Mouse (Mus musculus) CD4-positive, CD25-positive, alpha-beta regulatory T cell, adult 4 months (primary cell): Measurements from ENCODE around the gene Farsa. TPM values are rescaled to one million over a fixed set of nuclear protein-coding genes. Genes with fewer than 3 reads are reported as not detected.
"Not testable (repeated sequence)": the region's sequence is repeated elsewhere in the genome, so short reads cannot be mapped to it uniquely, and the experiment has no call there.

Experiments used
- ATAC-seq: one replicate; pipeline ENCODE4 v1.8.0; 2017
- polyA plus RNA-seq, 2 experiments: library from polyadenylated mRNA; unstranded; fragments of 100-300 nt; shearing (Covaris generic); gene quantifications; one replicate each; pipeline ENCODE4 v1.2.1; 2017

Gene Farsa
- 100 to 1,000 TPM in 1 of 2 experiments, 10 to 100 TPM in 1; 67.4 to 122 TPM for polyA plus RNA-seq

DNA sequence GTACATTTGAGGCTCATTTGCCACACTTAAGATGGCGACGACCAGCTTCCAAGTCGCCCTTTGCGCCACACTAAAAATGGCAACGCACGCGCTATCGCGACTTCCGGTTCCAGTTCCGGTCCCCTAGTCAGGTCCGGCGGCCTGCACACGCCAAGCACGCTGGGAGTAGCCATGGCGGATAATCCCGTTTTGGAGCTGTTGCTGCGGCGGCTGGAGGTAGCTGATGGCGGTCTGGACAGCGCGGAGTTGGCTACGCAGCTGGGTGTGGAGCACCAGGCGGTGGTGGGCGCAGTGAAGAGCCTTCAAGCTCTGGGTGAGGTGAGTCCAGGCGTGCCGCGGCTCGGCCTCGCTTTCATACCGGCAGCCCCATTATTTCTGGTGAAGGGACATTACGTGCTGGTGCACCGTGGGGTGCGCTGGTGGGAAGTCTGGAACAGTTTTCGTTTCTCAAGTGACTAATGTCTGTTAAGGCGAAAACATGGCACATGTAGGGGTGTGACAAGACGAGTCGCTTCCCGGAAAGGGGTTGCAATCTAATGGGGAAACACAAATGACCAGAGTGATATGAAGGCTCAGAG is at the start of gene Farsa:
Farsa (plus strand) TSS at position 126 of the 578 bp plus-strand sequence.
- ATAC-seq = peak; percentile 99

DNA sequence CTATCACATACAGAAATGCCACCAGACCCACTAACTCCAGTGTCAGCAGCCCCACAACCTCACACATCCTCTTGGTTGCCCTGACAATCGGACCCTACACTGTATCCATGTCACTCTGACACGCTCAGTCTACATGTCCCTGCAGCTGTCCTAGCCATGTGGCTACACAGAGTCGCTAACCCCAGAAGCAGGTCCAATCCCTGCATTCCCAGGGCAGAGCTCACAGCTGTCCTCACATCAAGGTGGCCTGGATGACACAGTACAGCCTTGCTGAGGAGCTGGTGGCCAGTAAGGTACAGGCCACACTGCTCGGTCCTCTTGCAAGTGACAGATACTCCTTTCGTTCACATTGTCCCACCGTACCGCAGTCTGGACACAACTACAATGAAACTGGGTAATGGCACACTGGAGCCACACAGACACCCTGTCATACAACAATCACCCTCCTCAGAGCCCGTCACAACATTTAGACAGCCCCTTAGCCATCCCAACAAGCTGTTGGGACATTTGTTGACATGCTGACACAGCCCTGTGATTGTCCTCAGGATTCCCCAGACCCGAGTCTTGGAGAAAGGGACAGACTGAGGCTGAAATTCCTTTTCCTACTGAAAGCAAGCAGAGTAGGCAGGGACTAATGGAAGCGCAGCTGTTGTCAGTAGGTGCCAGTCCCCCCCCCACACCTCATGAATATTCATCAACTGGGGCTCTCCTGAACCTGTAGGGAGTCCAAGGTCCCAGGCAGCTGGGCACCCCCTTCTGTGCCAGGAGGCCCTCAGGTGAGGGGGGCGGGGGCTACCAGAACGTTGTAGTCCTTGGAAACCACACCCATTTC is 47.5 kb upstream of the Farsa start:
- ATAC-seq = no peak

DNA sequence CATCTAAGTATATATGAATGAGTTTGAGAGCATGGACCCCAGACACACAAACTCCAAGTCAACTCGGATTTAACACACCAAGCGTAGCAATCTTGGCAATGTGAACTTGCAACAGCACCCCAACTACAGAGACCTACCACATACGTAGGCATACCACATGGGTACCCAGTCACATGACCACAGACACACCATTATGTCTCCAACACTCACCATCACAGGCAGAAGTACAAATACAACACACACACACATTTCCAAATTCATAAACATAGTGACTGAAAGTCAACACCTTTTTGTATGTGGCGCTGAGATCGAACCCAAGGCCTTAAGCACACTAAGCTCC is 46.9 kb upstream of the Farsa start:
- no peak for ATAC-seq

DNA sequence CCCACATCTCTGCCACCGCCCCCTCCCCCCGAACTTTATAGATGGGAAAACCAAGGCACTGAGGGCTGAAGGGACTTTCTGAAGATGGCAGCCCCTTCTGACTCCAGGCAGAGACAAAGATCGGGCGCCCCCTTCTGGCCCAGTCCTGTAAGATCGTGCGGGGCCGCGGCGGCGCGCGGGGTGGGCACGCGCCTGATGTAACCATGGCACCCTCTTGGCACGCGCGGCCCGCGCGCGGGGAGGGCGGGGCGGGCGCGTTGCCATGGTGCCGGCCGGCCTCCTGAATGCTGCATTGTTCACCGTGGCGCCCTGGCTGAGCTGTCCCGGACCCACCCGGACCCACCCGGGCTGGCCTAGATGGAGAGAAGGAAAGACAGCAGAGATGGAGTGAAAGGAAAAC is 45.9 kb upstream of the Farsa start:
- ATAC-seq = peak; percentile 33

DNA sequence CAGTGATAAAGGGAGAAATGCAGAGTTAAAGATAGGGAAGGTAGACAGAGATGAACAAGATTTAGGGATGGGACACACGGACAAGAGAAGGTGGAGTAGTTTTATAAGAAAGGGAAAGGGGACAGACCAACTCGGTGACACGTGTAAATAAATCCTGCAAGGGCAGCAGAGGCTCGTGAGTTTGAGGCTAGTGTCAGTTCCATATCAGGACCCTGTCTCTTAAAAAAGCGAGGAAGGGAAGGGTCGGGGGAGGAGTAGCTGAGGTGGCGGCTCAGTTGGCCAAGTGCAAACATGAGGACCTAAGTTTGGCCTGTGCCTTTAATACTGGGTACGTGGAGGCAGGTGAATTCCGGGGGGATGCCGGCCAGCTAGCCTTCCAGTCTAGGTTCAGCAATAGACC is 45.5 kb upstream of the Farsa start:
- ATAC-seq = no peak

DNA sequence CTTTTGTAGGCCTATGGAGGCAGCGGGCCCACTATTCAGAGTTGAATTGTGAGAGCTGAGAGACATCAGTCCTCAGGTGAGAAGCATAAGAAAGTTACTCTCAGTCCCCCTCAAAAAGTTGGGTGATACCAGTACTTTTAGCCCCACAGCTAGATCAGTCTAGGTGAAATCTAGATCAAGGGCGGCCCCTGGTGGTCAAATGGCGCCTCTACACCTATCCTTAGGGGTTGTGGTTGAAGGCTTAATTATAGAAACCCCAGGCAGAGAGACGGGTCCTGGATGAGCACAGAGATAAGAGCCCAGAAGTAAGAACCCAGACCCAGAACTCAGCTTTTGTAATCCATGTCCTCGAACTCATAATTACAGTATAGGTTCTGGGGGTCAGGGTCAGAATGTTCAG is 43.7 kb upstream of the Farsa start:
- peak; percentile 80 for ATAC-seq

DNA sequence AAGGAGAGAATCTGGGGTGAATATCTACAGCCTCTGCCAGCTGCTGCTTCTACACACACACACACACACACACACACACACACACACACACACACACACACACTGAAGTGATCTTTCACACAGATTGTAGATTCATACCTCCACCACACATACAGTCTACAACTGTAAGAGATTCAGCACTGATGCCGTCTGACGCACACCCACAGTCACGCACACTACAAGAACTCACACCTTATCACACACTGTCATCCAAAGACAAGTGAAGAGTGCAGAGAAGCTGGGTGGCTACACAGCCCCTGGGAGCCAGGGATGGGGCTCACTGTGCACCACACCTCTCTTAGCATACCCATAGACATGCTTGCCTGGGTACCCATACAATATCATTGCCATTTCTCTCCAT is 43.0 kb upstream of the Farsa start:
- no peak for ATAC-seq

DNA sequence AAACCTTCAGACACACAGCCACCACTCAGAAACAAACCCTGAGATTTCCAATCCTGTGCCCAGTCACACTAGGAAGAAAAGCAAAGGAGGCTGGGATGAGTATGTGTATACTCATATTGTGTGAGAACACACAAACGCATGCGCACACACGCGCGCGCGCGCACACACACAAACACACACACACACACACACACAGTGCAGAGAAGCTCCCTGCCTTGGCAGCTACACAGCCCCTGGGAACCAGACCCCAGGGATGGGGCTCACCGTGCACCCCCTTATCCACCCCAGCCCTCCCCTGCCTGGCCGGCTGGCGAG is 42.6 kb upstream of the Farsa start:
- ATAC-seq = no peak

DNA sequence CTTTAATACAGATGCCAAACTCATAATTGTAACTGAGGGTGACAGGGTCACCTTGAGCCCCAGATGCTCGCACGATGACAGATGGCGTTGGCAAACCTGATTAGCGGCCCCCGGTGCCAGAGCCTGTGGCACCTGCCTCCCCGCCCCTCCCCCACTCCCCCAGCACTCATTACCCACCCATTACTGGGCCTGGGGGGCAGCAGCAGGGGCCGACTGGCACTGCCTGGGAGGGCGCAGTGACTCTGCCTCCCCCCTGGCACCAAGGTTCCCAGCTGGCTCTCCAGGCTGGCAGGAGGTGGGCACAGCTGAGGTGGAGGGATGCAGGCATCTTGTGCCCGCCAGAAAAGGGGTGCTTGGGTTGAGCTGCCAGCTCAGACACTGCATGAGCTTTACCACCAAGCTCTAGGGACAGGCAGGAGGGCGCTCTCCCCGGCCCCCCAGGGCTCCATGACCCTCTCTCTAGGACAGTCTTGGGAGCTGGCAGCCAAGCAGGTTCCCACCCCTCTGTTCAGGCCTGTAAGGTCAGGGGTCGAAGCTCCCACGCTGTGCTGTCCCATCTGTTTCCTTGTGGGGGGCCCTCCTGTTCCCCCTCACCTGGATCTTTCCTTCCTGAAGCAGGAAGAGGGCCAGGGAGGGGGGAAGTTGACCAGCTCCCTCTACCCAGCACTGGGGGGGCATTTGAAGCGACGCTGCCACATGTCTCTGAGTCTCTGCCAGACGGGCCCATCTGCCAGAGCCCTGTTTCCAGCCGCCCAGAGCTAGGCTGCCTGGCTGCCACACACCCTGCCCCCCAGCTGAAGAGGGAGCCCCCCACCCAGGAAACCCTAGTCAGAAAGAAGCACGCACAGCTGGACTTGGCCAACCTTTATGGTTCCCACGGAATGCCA is 42.0 kb upstream of the Farsa start:
- ATAC-seq = no peak

DNA sequence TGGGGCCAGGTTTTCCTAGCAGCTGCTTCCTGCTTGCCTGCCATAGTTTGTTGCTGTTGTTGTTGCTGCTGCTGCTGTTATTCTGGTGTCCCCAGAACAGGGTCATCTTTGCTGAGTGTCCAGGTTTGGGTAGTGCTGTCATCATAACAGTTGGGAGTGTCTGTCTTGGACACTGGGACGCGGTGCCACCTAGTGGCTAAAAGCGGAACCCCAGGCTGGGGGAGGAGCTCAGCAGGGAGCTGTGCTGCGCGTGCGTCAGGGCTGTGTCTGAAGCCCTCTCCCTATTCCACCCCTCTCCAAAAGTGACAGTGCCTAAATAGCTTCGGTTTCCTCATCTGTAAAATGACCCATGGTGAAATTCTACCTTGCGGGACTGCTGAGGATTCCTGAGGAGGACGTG is 41.2 kb upstream of the Farsa start:
- peak; percentile 87 for ATAC-seq

DNA sequence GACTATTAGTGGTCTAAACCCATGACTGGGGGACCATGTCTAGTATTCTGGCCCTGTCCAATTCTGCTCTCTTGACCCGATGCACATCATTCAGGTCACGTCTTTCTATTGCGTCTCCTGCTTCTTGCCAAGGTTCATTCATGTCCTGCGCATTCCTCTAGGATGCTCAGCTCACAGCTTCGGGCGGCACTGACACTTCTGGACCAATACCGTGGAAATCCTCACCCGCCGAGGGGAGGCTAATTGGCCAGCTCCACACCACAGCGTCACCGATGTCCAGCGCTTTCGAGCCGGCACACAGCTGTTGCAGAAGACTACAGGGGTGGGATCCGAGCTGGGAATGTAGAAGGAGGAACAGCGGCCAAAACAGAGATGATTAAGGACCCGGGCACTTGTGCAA is 40.7 kb upstream of the Farsa start:
- ATAC-seq = no peak

DNA sequence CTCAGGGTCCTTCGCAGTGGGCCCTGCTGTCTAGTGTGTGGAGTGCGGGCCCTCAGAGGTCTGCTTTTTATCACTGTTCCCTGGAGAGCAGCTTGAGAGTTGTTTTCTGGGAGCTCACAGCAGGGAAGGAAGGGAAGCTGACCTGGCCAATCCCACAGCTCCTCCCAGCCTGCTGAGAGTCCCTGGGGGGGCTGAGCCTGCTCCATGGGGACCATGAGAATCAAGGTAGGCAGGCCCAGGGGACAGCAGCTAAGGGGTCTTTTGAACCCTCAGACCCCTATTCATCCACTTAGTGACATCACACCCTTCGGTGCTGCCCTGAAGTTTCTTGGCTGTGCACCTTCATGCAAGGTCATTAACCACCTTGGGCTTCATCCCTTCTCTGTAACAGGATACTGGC is 34.1 kb upstream of the Farsa start, which contains the start of gene Dand5:
Dand5 (minus strand) TSS at position 101 of the 400 bp plus-strand sequence.
- no peak for ATAC-seq

DNA sequence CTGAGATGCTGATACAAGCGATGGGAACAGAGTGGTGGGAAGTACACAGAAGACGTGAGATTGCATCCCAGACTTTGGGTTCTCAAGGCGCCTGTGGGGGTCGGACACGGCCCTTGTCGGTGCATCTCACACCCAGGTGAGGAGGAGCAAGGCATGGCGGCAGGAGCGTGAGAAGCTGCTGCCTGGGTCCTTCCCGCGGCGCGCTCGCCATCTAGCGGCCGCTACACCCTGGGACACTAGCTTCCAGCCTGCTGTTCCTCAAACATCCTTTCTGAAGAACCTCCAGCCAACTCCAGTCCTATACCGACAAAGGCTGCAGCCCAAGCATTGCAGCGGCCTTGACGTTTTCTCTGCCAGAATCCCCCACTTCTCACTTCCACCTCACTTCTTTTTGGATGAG is 33.1 kb upstream of the Farsa start:
- peak; percentile 79 for ATAC-seq

DNA sequence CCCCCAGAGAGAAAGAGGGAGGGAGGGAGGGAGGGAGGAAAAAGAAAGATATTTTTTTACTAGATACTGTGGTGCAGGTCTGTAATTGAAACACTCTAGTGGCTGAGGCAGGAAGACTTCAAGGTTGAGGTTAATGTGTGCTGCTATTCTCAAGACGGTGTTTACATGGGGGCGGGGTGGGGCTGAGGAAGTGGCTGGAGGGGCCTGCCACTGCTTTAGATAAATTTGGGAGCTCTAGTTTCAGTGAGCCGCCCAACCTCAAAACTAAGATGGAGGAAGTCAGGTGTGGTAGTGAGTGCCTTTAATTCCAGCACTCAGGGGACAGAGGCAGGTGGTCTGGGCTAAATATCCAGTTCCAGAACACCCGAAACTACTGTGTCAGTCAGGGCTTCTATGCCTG is 31.2 kb upstream of the Farsa start:
- ATAC-seq = peak; percentile 84

DNA sequence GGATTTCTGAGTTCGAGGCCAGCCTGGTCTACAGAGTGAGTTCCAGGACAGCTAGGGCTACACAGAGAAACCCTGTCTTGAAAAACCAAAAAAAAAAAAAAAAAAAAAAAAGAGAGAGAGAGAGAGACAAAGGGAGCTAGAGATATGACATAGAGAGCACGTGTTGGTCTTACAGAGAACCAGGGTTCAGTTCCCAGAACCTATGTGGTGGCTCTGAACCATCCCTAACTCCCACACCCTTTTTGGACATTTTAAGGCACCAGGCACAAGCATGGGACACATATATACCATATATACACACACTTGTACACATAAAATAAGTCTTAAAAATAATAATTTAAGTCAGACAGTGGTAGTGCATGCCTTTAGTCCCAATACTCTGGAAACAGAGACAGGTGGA is 30.3 kb upstream of the Farsa start:
- ATAC-seq = not testable (repeated sequence)

DNA sequence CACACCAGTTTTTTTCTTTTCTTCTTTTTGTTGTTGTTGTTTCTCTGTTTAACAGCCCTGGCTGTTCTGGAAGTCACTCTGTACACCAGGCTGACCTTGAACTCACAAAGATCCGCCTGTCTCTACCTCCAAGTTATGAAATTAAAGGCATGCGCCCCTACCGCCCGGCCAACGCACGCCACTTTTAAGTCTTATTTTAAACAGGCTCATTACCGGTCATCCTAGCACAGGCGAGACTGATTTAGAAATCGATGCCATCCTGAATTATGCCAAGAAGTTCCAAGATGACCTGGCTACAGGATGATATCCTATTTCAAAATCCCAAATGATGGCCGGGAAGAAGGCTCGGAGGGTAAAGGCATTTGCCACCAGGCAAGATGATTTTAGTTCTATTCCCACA is 25.3 kb upstream of the Farsa start, which contains the start of gene Gadd45gip1:
Gadd45gip1 (plus strand) TSS at position 33 of the 400 bp plus-strand sequence.
- peak; percentile 79 for ATAC-seq

DNA sequence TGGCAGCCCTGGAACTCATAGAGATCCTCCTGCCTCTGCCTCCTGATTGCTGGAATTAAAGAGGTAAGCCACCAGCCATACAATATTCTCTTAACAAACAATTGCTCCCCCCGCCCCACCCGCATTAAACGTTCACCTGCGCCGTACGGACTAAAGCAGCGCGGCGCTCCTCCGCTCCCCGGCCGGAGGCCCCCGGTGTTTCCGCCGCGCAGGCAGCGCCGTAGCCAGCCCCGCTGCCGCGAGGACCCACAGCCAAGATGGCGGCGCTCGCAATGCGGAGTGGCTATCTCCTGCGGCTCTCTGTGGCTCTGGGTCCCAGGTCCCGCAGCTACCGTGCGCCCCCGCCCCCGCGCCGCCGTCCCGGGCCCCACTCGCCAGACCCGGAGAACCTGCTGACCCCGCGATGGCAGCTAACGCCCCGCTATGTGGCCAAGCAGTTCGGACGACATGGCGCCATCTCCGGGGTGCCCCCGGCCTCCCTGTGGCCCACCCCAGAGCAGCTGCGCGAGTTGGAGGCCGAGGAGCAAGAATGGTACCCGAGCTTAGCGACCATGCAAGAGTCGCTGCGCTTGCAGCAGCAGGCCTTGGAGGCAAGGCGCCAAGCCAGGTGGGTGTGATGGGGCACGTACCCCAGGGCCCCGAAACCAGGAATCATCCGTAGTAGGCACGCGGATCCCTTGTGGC is 24.6 kb upstream of the Farsa start:
- peak; percentile 84 for ATAC-seq

DNA sequence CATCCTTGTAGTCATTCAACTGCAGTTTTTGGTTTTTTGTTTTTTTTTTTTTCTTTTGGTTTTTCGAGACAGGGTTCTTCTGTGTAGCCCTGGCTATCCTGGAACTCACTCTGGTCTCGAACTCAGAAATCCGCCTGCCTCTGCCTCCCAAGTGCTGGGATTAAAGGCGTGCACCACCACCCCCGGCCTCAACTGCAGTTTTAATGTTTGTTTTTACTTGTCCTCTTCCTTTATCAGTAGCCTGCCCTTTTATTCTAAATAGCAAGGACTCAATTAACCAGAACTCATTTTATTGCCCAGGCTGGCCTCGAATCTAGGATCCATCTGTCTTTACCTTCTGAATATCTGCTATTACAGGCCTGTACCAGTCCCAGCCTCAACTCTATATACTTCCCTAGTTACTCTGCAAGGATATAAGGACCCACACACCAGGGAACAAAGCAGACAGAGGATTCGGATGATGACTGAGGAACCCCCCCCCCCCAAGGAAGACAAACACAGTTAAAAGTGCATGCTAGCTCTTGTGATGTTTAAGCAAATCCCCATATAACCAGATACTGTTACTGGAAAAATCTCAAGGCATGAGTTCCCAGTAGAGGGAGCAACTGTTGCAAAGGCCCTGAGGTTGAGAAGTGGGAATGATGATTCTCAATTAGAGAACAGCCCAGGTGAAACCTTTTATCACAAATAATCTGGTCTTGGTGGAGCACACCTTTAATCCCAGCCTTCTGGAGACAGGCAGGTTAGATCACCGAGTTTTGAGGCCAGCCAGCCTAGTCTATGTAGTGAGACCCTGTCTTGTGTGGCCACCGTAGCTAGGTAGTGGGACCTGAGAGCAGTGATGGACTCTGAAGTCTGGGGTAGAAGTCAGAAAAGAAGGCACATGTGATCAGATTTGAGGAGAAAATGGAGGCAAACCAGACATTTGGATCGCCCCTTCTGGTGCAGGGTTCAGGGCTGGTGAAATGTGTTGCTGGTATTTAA is 23.7 kb upstream of the Farsa start:
- no peak for ATAC-seq

DNA sequence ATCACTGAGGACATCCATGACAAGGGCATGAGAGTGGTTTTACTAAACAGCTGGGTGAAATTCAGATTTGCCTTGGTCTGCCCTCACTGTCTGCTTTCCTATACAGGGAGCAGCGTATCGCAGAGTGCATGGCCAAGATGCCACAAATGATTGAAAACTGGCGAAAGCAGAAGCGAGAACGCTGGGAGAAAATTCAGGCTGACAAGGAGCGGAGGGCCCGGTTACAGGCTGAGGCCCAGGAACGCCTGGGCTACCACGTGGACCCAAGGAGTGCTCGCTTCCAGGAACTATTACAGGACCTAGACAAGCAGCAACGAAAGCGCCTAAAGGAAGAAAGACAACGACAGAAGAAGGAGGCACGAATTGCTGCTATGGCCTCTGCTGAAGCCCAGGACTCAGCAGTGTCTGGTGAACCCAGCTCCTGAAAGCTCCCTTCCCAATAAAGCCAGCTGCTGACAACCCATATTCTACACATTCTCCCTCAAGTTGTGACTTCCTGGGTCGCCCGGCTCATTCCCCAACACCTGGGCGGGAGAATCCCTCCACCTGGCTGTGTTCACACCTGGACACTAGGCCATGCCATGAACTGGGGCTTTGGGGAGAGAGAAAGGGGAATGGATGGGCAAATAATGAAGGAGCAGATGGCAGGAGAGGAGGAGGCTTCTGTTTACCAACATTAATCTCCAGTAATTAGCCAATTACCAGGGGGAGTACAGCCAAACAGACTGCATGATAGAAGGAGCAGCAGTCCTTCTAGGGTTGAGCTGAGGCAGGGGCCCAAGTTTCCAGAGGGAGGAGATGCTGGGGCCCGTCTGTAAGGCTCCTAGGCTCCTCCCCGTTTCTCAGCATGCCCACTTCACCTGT is 22.6 kb upstream of the Farsa start:
- ATAC-seq = no peak
